Mouse (Mus musculus) heart, adult 8-10 months (tissue): Measurements from ENCODE around the gene Pdia5. TPM values are rescaled to one million over a fixed set of nuclear protein-coding genes. Genes with fewer than 3 reads are reported as not detected.

Source experiments
- DNase-seq: peaks from one replicate; pipeline ENCODE4 v3.0.0; 2022; ENCODE audit warnings: low spot score
- total RNA-seq, 4 experiments: library from RNA; stranded (reverse); gene quantifications; 2 replicates each; pipeline ENCODE4 v1.2.4; 2022

Pdia5 gene
- total RNA-seq, 4 experiments from 2014 or later, result 4.9 to 6.1 (median 5.5) TPM

- DNase-seq, result no peak
These were observed 49.2 kb downstream of the Pdia5 start for GRCm38 (mm10) chr16:35441346-35442025.

- peak; percentile 12 for DNase-seq
These were observed 51.6 kb downstream of the Pdia5 start for GRCm38 (mm10) chr16:35439046-35439445.

GRCm38 (mm10) chr16:35431608-35432007, 59.1 kb downstream of the Pdia5 start:
- no peak for DNase-seq

GRCm38 (mm10) chr16:35424926-35425325, 65.7 kb downstream of the Pdia5 start:
- no peak for DNase-seq

GRCm38 (mm10) chr16:35423250-35424139, 67.2 kb downstream of the Pdia5 start:
- no peak for DNase-seq

- no peak for DNase-seq
These were observed 68.0 kb downstream of the Pdia5 start for GRCm38 (mm10) chr16:35422705-35423104.

- no peak for DNase-seq
These were observed 68.5 kb downstream of the Pdia5 start for GRCm38 (mm10) chr16:35422141-35422540.

GRCm38 (mm10) chr16:35414616-35415015, 76.1 kb downstream of the Pdia5 start:
- DNase-seq, result no peak

GRCm38 (mm10) chr16:35406706-35407105, 84.0 kb downstream of the Pdia5 start:
- no peak for DNase-seq

- DNase-seq, result no peak
These were observed 84.5 kb downstream of the Pdia5 start for GRCm38 (mm10) chr16:35406166-35406565.

GRCm38 (mm10) chr16:35405348-35406080, 85.2 kb downstream of the Pdia5 start:
- DNase-seq, result no peak

- DNase-seq, result no peak
These were observed 85.8 kb downstream of the Pdia5 start for GRCm38 (mm10) chr16:35404864-35405263.

GRCm38 (mm10) chr16:35403891-35404290, 86.8 kb downstream of the Pdia5 start:
- no peak for DNase-seq

- no peak for DNase-seq
These were observed 87.3 kb downstream of the Pdia5 start for GRCm38 (mm10) chr16:35403356-35403755.

- no peak for DNase-seq
These were observed 97.9 kb downstream of the Pdia5 start for GRCm38 (mm10) chr16:35392813-35393212.

- DNase-seq, result no peak
These were observed 105.0 kb downstream of the Pdia5 start for GRCm38 (mm10) chr16:35385654-35386053.

GRCm38 (mm10) chr16:35380048-35380447, 110.6 kb downstream of the Pdia5 start:
- DNase-seq, result no peak

- DNase-seq, result no peak
These were observed 111.3 kb downstream of the Pdia5 start for GRCm38 (mm10) chr16:35379344-35379743.

GRCm38 (mm10) chr16:35364063-35364428, 126.6 kb downstream of the Pdia5 start:
- DNase-seq, result no peak

GRCm38 (mm10) chr16:35363150-35364062, 127.3 kb downstream of the Pdia5 start, which contains the start of gene Sec22a:
TSS of gene Sec22a (minus strand) at chr16:35363918.
- DNase-seq, result peak; percentile 91

GRCm38 (mm10) chr16:35362221-35362620, 128.5 kb downstream of the Pdia5 start:
- no peak for DNase-seq
